Mouse (Mus musculus): ENCODE measurements around the gene Gm47841. TPM values are rescaled to one million over a fixed set of nuclear protein-coding genes. Genes with fewer than 3 reads are reported as not detected.

The Gm47841 gene
- total and polyA plus RNA-seq, 3 experiments, result not detected

DNA sequence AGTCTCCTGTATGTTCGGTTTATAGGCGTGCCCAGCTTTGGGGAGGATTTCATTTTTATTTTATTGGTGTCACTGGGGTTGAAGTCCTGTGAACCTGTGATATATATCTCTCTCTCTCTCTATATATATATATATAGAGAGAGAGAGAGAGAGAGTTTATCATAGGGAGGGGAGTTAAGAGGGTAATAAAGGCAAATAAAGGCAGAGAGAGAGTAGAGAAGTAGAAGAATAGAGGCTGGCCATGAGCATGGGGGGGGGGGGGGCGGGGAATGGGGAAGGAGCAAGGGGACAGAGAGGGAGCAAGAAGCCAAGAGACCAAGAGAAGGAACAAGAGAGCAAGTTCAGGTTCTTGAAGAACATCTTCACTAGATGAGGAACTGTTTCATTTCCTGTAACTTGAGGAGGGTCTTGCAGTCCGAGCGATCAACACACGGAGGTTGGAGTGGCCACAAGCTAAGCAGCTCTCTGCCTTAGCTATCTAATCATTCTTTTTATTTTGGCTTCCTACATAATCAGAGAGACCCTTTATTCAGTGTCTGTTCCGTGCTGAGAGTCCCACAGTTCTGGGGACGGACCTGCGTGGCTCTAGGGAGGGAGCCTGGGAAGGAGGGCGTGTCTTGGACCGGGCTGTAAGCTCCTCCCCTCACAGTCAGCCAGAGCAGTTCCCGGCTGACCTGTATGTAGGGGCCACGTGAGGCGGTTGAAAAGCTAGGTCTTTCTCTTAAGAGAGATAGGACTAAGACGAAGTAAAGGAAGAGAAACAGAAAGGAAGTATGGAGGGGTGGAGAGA lies 40.8 kb downstream of the Gm47841 start:
- Histone ChIP-seq H3K9ac (ENCODE audit: control insufficient read depth, low read depth, low read length, poor library complexity, severe bottlenecking) (no peak overlapping the region), H3K9me3 (replicated peaks; ENCODE audit: insufficient read depth, low read length) (no peaks in the 10 kb centered on the region), H3K79me2 (ENCODE audit: control insufficient read depth, insufficient read depth, low read length, poor library complexity) (no peaks in the 10 kb centered on the region), H3K27me3 (ENCODE audit: control insufficient read depth in 1 of 2, insufficient read depth in 2 of 2, low read length in 2 of 2) (no peaks in the 10 kb centered on the region), H3K4me1 (ENCODE audit: control insufficient read depth in 1 of 2, insufficient read depth in 2 of 2, low read length in 2 of 2) (peaks cover 0 to 6% of the 10 kb centered on the region in 2 experiments; a peak in 2 of 4 replicates), H3K36me3 (ENCODE audit: control insufficient read depth in 1 of 2, insufficient read depth in 2 of 2, low read length in 2 of 2) (no peaks in the 10 kb centered on the region), H3K4me3 (ENCODE audit: control insufficient read depth in 1 of 2, insufficient read depth in 1 of 2, low read depth in 2 of 2, low read length in 2 of 2) (peak overlapping the region; percentile 43 to 46; a peak in 3 of 4 replicates), H3K27ac (ENCODE audit: control insufficient read depth, low read depth, low read length) (no peak overlapping the region)
- TF ChIP-seq MAX (IDR thresholded peaks at IDR 0.05; ENCODE audit: low read length) (0 out of 2 replicates have a peak, but pooled peaks have one; percentile 30), USF1 (IDR thresholded peaks at IDR 0.05; ENCODE audit: low read depth, low read length) (peak; percentile 68), TBP (IDR thresholded peaks at IDR 0.05; ENCODE audit: low read depth, low read length) (no peak)
- DNase-seq (ENCODE audit: low read depth, low spot score), result peak; percentile 63

DNA sequence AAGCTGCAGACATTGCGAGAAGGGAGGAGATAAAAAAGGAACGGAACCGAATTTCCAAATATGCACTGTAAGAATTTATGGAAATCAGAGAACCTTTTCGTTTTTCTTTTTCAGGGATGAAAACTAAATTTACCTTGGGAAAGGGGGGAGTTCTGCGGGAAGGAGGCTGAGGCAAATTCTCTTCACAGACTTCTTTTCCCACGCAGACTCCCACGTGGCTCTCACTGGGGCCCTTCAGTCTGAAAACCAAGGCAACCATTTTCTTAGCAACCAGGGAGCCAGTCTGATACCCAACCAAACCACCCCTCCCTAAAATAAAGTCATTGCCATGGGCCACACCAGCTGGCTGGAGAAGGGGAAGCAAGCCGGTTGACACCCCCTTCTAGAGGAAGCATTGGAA lies 41.5 kb downstream of the Gm47841 start:
- Histone ChIP-seq H3K79me2 (ENCODE audit: control insufficient read depth, insufficient read depth, low read length, poor library complexity) (no peaks in the 10 kb centered on the region), H3K27ac (ENCODE audit: control insufficient read depth, low read depth, low read length) (no peak overlapping the region), H3K9ac (ENCODE audit: control insufficient read depth, low read depth, low read length, poor library complexity, severe bottlenecking) (no peak overlapping the region), H3K4me1 (ENCODE audit: control insufficient read depth in 1 of 2, insufficient read depth in 2 of 2, low read length in 2 of 2) (peaks cover 0 to 6% of the 10 kb centered on the region in 2 experiments; a peak in 2 of 4 replicates), H3K27me3 (ENCODE audit: control insufficient read depth in 1 of 2, insufficient read depth in 2 of 2, low read length in 2 of 2) (no peaks in the 10 kb centered on the region), H3K4me3 (ENCODE audit: control insufficient read depth in 1 of 2, insufficient read depth in 1 of 2, low read depth in 2 of 2, low read length in 2 of 2) (no peak overlapping the region), H3K9me3 (replicated peaks; ENCODE audit: insufficient read depth, low read length) (no peaks in the 10 kb centered on the region), H3K36me3 (ENCODE audit: control insufficient read depth in 1 of 2, insufficient read depth in 2 of 2, low read length in 2 of 2) (no peaks in the 10 kb centered on the region)
- no peak for TF ChIP-seq SMC3 (IDR thresholded peaks at IDR 0.05; ENCODE audit: low read depth, low read length)
- no peak for TF ChIP-seq TAL1 (IDR thresholded peaks at IDR 0.05; ENCODE audit: low read length)
- TF ChIP-seq E2F4 (IDR thresholded peaks at IDR 0.05; ENCODE audit: borderline replicate concordance, low read depth, low read length), result no peak
- no peak for TF ChIP-seq KAT2A (conservative IDR thresholded peaks at IDR 0.05; ENCODE audit: low read depth, low read length)
- TF ChIP-seq ZKSCAN1 (IDR thresholded peaks at IDR 0.05; ENCODE audit: low read depth, low read length), result no peak
- TF ChIP-seq GATA1 (IDR thresholded peaks at IDR 0.05; ENCODE audit: low read depth, low read length), result no peak
- TF ChIP-seq TCF12 (IDR thresholded peaks at IDR 0.05; ENCODE audit: low read depth, low read length), result no peak
- TF ChIP-seq ELF1 (IDR thresholded peaks at IDR 0.05; ENCODE audit: low read depth, low read length), result no peak
- TF ChIP-seq MAZ (IDR thresholded peaks at IDR 0.05; ENCODE audit: low read depth, low read length), result no peak
- no peak for TF ChIP-seq CHD2 (IDR thresholded peaks at IDR 0.05; ENCODE audit: low read length)
- no peak for TF ChIP-seq MYC (IDR thresholded peaks at IDR 0.05; ENCODE audit: low read depth, low read length)
- TF ChIP-seq NRF1 (IDR thresholded peaks at IDR 0.05; ENCODE audit: insufficient read depth, low read depth, low read length, poor library complexity, severe bottlenecking), result no peak
- TF ChIP-seq MAX (IDR thresholded peaks at IDR 0.05; ENCODE audit: low read length), result no peak
- TF ChIP-seq MXI1 (IDR thresholded peaks at IDR 0.05; ENCODE audit: low read depth, low read length), result no peak
- no peak for DNase-seq (ENCODE audit: low read depth, low spot score)
